Mouse (Mus musculus) liver, postnatal 0 days (tissue): ENCODE results near the gene Uba7.

Experiments
- CTCF ChIP-seq: sonication (generic); IDR thresholded peaks from 2 replicates; pipeline ENCODE4 v1.5.1; 2016; ENCODE audit warnings: antibody characterized with exemption, low read depth
- EP300 ChIP-seq: IDR thresholded peaks from 2 replicates; pipeline ENCODE4 v1.6.1; 2016; ENCODE audit warnings: antibody characterized with exemption, low read depth, mild to moderate bottlenecking

DNA sequence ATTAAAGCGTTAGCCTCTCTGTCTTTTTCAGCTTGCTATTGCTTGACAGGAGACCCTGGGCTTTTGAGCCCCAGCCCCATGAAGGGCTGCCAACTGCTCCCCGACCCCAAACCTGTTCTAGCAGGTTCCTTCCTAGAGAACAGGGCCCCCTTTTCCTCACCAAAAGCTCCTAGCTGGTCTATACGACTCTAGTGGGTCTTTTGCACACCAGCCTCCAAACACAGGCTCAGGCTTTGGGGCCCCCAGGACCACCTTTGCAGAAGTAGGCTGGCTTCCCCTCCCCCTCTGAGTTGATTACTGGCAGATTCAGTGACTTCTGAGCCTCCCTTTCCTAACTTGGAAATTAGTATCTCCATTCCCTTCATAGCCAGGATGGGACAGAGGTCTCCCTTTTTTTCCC, 38.5 kb upstream of the Uba7 start:
- TF ChIP-seq EP300 (no peak), CTCF (no peak)
